Mouse (Mus musculus): Measurements from ENCODE around the gene Fli1.

The Fli1 gene

GRCm38 (mm10) chr9:32522536-32523245 is 20.0 kb downstream of the Fli1 start:
- DNase-seq (ENCODE audit: low read depth), result no peak

- no peak for DNase-seq (ENCODE audit: low read depth)
These were observed 21.3 kb downstream of the Fli1 start for GRCm38 (mm10) chr9:32521331-32521730.

GRCm38 (mm10) chr9:32520821-32521220 is 21.8 kb downstream of the Fli1 start:
- DNase-seq (ENCODE audit: low read depth), result peak; percentile 64

DNA sequence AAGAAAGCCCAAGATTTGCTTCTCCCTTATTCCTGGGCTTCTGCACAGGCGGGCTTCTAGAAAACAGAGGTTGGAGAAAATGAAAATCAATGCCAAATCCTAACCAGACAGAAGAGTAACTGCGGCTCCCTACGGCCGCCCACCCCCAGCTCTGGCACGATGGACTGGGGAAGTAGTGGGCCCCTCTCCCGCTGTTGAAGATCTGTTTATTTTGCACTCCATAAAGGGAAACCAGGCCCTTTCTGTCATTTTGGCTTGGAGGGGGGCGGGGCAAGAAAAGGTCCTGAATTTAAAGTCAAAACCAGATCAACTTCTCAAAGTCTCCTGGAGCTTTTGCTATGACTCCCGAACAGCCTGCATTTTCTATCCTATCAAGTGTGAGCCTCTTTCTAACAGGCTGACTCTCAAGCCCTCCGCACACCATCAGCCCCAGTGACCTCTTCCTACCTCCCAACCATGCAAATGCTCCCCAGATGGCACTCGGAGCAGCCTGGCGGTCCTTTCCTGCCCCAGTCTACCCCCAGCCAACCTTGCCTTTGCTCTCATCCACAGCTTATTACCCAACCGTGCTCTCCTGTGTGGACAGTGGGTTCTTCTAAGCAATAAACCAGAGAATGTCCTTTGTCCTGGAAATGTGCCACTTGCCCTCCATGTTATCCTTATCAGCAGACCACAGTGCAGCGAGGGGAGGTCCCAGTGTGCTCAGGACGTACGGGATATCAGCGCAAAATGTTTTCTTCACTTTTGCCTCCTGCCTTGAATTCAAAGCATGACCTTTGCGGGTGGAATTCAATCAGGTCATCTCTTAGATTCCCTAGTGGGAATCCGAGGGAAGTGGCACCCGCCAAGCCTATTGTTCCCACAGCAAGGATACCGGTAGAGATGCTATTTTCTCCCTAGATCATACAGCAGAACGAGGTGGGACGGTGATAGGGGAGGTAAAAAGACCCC is 23.3 kb downstream of the Fli1 start:
- peak; percentile 10 for DNase-seq (ENCODE audit: low read depth)

DNA sequence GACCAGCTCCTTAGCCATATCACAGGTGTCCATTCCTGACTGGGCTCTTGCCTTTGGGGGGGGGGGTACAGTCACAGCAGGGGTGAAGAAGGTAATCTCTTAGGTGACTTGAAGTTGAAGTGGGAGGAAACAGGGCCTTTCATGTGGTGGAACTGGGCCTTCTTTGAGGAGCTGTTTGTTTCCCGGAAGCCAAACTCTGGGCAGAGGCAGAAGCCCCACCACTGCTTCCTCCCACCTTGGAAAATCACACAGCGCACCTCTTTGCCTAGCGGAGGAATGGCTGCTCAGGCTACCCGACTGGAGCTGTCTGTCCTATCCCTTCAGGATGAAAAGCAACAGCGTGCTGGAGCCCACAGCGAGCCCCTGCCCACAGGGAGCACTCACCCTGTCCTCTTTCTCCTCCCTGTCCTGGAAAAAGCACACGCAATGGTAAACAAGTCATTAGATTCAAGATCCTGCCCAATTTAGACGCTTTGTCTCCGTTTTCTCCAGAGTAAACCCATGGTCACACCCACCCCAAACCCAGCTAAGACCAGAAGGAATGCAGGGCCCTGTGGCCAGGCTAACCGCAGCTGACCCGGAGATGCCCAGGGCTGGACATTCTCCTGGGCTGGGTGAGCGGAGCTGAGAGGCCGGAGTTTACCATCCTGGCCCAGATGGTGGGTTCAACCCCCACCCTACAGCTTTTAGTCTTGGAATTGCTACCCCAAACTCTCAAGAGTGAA is 24.1 kb downstream of the Fli1 start:
- peak; percentile 82 for DNase-seq (ENCODE audit: low read depth)

DNA sequence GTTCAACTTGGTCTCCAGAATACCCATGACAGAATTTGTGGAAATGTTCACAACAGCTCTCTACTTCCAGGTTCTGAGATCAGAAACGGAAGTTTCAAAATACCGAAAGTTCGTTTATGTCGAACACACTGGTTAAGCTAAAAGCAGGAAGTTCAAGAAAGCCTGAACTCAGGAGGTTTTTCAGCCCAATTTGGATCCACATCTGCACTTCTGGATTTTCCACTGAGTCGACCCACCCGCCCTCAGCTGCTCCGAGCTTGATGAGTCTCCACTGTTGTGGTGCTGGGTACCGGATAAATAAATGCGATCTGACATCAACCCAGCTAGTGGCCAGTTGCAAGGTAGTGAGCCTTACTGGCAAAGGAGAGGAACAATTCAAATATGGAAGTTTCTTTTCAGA is 26.0 kb downstream of the Fli1 start:
- DNase-seq (ENCODE audit: low read depth), result peak; percentile 65

- peak; percentile 62 for DNase-seq (ENCODE audit: low read depth)
These were observed 26.6 kb downstream of the Fli1 start for GRCm38 (mm10) chr9:32515894-32516686.

- peak; percentile 23 for DNase-seq (ENCODE audit: low read depth)
These were observed 28.1 kb downstream of the Fli1 start for GRCm38 (mm10) chr9:32514406-32515058.

DNA sequence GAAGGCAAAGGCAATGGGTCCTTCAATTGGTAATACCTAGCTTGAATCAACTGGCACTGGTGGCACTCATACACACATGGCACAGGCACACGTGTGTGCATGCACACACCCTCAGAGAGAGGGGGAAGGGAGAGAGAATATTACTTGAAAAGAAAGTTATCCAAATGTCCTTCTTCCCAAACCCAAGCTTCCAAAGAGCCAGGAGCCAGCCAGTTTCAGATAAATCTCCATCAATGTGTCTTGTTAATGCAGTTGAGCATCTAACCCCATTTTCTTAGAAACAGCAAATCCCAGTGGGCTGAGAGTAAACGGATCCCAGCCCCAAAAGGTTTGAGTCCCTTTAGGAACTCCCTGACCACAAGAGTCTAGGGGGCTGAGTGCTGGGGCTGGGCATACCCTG is 29.2 kb downstream of the Fli1 start:
- DNase-seq (ENCODE audit: low read depth), result no peak

- peak; percentile 32 for DNase-seq (ENCODE audit: low read depth)
These were observed 32.0 kb downstream of the Fli1 start for GRCm38 (mm10) chr9:32510454-32511263.

DNA sequence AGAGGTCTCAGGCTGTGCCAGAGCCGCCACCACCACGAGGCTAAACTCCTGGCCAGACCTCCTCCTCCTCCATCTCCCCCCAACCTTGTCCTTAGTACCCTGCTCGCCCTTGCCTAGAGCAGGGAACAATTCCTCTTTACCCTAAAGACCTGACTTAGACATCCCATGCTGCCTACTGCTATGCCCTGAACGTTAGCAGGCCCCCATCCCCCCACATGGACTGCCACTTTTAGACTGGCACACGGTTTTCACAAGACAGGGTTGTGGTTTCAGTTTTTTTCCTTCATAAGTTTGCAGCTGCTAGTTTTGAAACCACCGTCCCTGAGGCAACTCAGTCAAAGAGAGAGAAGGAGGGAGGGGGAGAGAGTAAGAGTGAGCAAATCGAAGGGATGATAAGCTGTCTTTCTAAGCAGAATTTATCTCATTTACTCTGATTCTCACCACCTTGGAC is 32.9 kb downstream of the Fli1 start:
- peak; percentile 87 for DNase-seq (ENCODE audit: low read depth)

GRCm38 (mm10) chr9:32508648-32509047 is 34.0 kb downstream of the Fli1 start:
- no peak for DNase-seq (ENCODE audit: low read depth)

GRCm38 (mm10) chr9:32508118-32508517 is 34.5 kb downstream of the Fli1 start:
- DNase-seq (ENCODE audit: low read depth), result peak; percentile 53

GRCm38 (mm10) chr9:32506866-32507861 is 35.5 kb downstream of the Fli1 start:
- peak; percentile 85 for DNase-seq (ENCODE audit: low read depth)

DNA sequence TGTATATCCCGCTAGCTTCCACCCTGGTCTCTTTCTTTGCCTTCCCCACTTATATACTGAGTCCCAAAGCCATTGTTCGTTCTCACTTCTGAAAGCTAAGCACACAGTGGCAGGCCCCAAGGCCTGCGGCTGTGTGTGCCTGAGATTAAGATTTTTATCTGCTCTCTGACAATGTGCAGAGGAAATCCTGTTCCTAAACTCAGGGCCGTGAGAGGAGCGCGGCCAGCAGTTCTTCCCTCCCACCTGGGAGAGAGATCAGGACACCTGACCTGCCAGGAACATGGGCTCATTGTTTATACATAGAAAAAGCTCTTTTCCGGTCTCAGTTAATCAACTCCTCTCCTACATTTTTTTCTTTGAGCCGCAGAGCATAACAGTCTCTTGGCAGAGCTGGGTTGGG is 36.5 kb downstream of the Fli1 start:
- DNase-seq (ENCODE audit: low read depth), result peak; percentile 68

- peak; percentile 41 for DNase-seq (ENCODE audit: low read depth)
These were observed 37.1 kb downstream of the Fli1 start for GRCm38 (mm10) chr9:32505460-32506075.

GRCm38 (mm10) chr9:32503995-32504451 is 38.6 kb downstream of the Fli1 start:
- peak; percentile 77 for DNase-seq (ENCODE audit: low read depth)

- DNase-seq (ENCODE audit: low read depth), result no peak
These were observed 39.2 kb downstream of the Fli1 start for GRCm38 (mm10) chr9:32503423-32503822.

Measured in naive thymus-derived CD4-positive, alpha-beta T cell, adult 2 months (primary cell).